Mouse (Mus musculus) retina, postnatal 7 days (tissue): Measurements from ENCODE around the gene Cacna1c.
"Not testable (repeated sequence)": the region's sequence is repeated elsewhere in the genome, so short reads cannot be mapped to it uniquely, and the experiment has no call there.

Experiments used
- DNase-seq: peaks from one replicate; pipeline ENCODE4 v3.0.0-alpha.2; 2012; ENCODE audit warnings: low read depth, low spot score

Cacna1c gene

DNA sequence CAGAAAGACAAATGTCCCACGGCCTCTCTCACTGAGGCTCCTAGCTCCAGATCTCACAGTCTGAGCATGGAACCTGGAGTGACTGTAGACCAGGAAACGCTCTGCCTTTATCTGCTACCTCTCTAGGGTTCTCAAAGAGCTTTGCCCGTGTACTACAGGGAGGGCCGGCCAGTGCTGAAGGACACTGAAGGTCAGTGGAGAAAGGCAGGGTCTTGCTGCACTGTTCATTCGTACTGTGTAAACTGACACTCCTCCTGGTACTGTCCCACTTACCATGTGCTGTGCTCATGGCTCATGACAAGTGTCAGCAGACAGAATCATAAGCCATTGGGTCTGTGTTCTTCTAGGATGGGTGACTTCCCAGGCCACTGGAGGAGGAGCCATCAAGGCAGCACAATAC lies 17.2 kb upstream of the Cacna1c start:
- DNase-seq, result no peak

DNA sequence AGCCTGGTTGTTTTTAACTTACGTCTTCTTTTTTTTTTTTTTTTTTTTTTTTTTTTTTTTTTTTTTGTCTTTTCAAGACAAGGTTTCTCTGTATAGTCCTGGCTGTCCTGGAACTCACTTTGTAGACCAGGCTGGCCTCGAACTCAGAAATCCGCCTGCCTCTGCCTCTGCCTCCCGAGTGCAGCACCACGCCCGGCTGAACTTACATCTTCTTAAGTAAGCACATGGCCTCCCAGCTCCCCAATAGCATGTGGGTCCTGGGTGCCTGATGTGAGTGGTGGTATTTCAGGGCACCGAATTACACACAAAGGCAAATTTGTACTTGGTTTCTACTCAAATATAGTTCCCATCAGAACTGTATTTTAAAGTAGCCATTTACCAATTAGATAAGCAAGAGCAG lies 9.8 kb upstream of the Cacna1c start:
- not testable (repeated sequence) for DNase-seq

DNA sequence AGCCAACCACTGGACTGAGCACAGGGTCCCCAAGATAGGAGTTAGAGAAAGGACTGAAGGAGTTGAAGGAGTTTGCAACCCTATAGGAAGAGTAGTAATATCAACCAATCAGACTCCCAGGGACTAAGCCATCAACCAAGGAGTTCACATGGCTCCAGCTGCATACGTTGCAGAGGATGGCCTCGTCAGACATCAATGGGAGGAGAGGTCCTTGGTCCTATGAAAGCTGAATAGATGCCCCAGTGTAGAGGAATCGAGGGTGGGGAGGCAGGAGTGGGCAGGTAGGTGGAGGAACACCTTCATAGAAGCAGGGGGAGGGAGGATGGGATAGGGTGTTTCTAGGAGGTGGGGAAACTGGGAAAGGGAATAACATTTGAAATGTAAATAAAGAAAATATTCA lies 8.7 kb upstream of the Cacna1c start:
- DNase-seq, result no peak

DNA sequence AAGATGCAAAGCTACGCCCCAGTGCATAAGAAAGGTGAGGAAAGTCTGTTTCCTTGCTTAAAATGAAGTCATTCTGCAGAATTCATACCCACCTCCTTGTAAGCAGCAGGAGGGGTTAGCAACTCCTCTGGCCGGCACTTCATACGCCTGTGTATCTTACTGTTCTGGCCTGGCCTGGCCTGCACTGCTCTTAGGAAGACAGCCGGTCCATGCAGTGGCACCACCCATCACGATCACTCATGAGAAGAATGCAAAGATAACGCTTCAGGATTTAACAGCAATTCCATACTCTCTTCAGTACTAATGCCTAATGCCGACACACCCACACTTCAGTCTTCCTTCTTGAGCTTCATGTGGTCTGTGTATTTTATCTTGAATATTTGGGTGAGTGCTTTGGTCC lies 8.1 kb upstream of the Cacna1c start:
- no peak for DNase-seq

DNA sequence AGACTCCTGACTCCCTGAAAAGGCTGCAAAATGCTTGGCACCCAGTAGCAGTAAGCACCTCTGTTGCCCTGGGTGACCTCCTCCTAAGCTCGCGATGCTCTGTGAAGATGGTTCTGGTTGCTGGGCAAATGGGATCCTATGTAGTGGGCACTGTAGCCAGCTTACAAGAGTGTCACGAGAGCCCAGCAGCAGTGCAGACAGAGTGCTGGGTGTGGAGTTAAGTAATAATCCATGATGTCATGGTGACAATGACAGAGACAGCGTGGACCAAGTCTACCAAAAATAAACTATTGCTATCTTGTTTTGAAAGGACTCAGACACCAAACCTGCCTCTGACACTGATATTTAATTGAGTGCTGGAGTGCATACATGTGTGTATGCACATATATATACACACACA lies 5.4 kb upstream of the Cacna1c start:
- no peak for DNase-seq

DNA sequence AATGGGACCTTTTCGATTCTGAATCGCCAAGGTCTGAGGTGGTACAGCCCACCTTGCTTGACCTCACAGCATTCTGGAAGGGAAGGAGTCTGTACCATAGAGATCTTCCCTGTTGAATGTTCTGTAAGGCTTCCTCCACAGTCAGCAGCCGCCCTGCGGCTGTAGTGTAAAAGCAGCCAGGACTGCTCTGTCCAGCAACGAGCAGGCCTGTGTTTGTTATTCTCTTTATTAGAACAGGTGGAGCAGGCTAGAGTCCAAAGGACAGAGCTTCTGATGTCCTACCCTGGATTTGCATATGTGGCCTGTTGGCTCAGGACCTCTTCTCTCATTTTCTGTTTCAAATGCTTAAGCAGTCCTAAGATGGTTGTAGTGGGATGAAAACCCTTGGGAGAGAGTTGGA lies 4.1 kb upstream of the Cacna1c start:
- no peak for DNase-seq

DNA sequence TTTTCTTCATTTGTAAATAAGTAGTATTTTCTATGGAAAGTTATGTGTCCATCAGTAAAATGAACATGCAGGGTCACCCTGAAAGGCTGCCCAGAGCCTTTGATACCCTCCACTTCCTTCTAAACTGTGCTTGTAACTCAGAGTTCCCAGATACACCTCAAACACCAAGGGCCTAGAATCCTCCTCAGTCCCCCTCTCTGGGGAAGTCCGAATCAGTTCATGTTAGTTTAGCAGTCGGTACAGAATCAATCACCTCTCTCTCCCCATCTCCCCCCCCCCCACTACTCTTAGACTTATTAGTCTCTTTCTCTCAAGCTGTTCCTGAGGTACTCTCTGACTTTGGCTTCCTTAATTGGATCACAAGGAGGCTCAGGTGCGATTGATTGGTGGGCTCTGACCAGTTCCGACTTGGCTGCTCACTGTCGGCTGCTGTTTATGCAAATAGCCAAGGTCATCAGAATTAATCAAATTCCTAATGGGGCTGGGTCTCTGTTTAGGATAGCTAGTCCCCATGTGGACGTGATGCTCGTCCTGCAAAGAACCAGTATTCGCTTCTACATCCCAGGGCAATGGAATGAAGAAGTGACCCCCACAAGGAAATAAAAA lies 3.2 kb upstream of the Cacna1c start:
- no peak for DNase-seq

DNA sequence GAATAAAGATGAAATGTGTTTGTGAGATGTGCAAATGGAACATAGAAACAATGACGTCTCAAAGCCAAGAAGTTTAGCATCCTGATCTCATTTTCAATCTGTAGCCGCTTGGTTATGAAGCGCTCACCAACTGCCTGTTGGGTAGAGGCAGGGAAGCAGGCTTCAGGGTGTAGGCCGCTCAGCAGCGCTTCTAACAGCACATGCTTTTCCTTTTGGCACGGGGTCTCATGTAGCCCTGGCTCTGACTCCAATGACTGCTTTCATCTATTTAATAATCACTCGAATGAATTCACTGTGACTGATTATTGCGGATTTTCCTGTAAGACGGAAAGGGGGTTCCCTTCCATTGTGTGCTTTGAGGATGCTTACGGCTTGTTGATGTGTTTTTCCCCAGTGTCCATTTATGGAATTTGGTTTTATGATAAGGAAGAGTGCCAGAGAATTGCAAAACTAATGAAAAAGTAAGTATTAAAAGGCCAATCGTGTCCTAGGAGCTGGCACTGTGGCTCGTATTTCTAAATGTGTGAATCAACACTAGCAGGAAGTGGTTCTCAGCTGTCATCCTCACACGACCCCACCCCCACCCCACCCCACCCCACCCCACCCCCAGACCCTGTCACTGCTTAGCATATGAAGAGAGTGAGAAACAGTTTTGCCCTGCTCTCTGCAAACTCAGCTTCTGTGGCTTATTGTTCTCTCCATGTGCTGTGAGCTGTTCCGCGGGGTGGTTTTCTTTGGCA lies 2.5 kb upstream of the Cacna1c start:
- DNase-seq, result no peak

DNA sequence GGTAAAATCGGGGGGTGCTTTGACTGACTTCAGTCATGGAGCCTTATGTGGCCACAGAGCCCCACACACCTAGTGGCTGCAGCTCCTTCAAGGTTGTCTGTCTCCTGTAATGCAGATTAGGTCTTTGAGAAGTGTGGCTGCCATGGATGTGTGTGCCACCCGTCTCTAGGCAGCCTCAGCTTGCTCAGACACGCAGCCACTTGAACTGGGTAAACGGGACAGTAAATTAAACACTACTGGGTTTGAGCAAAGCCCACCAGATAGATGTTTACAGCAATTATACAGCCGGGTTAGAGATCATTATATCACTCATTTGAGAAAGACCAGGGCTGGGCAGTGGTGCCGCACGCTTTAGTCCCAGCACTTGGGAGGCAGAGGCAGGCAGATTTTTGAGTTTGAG lies 1.6 kb downstream of the Cacna1c start:
- no peak for DNase-seq

DNA sequence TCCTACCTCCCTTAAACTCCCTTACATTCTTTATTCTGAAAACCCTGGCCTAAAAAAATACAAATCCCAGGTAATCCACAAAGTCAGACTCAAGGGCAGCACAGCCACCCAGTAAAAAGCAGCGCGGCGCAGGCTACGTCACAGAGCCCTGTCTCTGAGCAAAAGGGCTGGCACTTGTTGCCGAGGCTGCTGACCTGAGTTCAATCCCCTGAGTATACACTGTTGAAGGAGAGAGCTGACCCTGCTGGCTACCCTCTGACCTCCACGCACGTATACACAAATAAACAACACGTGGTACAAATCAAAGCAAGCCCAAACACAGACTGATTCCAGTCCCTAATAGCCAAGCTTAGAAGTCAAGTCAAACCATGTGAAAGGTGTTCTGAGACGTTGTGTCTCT lies 2.1 kb downstream of the Cacna1c start:
- no peak for DNase-seq

DNA sequence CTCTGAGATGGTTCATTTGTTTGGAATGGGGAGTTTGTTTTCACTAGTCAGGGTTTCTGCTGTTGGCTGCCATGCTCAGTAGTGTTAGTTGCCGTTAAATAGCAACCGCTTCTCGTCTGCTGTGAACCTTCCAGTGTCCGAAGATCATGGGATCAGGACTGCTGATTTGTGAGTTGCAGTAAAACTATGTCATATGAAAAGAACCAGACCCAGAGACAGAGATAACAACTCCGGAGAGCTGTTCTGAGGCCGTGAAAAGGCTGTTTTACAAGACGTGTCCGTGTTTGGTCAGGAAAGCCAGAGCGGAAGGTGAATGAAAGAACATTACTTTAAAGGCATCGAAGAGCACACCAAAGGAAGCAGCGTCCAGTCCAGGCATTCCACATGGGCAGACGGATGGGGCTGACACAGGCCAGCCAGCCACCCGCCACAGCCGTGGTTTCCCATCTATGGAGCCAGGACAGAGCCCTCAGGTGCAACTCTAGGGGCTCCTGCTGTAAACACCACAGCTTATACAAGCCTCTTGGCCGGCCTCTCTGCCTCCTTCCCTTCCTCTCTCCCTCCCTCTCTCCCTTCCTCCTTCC lies 2.6 kb downstream of the Cacna1c start:
- DNase-seq, result no peak

DNA sequence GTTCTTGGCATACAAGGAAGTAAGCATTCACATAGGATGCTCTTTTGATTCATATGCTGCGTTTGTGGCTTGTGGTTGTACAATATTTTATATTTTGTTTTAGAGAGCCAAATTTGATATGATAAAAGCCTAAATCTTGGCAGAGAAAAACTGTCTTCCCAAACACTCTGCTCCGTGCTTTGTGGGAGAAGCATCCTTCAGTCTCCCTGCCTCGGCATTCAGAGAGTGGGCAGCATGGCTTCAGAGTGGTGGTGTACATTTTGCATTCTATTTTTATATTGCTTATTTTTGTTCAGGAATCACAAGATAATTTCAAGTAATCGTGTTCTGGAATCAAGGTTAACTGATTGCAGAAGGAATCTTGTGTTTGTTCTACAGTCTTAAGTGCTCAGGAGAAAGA lies 4.7 kb downstream of the Cacna1c start:
- DNase-seq, result no peak

DNA sequence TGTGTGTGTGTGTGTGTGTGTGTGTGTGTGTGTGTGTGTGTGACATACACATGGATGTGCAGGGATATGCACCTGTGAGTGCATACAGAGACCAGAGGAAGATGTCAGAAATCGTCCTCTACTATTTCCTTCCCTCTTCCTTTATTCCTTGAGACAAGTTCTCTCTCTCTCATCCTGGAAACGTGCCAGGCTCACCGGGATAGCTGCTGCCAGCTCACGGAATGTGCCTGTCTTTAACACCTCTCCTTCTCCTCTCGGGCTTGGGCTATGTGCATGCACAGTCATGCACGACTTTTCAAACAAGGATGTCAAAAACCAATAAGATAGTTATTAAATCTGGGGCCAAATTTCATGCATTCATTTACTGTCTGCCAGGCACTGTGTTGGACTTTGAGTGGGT lies 8.6 kb downstream of the Cacna1c start:
- DNase-seq, result no peak

DNA sequence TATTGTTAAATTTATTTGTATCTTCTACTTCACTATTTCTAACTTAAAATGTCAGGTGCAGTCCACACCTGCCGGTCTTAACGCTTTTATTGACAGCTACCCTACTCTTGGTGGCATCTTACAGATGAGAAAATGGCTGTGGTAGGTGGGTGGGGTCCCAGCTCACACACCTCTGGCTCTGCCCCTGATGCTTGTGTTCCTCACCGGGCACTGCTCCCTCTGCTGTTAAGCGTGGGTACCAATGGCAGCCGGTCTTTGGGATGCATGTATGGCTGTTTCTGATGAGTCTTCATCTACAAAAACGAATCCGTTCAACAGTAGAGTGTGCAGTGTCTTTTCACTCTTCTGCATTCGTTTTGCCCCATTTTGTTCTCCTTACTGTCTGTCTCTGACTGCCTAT lies 9.6 kb downstream of the Cacna1c start:
- DNase-seq, result peak; percentile 14

DNA sequence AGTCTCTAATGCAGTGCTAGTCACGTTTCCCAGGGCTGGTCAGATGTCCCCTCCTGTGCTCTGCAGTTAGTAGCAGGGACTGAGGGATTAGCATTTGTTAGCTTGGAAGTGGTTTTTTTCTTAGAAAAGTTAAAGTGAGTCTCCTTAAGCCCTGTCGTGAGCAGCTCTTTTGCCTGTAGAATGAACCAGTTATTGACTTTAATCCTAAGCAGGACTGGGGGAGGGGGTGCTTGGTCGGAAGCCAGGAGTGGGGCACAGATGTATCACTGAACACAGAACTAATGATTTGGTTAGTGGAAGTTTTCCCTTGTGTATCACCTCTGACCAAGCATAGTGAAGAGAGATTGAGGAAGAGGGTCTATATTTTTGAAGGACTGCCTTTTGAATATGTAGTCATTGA lies 12.4 kb downstream of the Cacna1c start:
- DNase-seq, result no peak

DNA sequence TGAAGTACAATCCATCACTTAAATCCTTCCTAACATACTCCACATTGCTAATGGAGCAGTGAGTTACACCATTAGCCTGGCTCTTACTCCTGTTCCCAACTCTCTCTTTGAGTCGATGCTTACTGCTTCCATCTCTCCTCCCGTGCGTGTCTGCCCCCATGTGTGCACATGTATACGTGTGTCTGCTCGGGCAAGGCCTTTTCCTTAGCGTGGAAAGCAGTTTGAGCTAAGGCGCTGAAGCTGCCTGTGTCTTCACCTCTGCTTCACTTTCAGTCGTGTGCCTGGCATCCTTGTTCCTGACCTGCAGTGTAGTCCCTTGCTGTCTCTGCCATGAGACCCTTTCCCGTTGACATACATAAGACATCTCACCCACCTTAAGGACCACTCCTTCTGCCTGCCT lies 14.0 kb downstream of the Cacna1c start:
- no peak for DNase-seq

DNA sequence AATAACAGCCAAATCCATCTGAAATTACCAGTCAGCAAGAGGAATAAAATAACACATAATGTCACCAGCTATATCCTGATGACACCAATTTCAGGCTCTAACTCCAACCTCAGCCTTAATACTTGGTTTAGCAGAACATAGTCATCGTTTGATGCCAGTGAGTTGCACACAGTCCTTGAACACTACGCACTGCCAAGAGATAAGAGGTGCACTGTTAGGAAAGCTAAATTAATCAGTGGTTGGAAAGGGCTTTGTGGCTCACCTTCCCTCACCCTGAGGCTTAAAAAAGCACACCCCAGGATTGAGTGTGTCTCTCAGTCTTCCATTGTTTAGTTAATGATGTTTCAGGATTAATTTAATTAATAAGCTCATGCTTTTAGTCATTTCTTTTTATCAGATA lies 16.0 kb downstream of the Cacna1c start:
- no peak for DNase-seq

DNA sequence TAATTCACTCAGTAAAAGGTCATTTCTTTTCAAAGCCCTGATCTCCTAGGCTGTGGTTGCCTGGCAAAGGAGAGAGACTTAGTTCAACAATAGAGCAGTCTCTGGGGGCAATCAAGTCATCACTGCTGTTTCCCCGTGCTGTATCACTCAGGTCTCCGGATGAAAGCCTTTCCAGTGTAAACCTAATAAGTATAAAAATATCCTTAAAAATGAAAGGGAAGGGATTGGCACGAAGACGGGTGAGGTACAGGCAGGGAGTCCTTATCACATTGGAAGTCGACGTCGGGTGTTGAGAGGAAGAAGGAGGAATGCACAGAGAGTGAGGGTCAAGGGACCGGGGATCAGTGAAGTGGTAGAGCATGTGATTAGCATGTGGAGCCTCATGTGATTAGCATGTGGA lies 19.1 kb downstream of the Cacna1c start:
- no peak for DNase-seq

DNA sequence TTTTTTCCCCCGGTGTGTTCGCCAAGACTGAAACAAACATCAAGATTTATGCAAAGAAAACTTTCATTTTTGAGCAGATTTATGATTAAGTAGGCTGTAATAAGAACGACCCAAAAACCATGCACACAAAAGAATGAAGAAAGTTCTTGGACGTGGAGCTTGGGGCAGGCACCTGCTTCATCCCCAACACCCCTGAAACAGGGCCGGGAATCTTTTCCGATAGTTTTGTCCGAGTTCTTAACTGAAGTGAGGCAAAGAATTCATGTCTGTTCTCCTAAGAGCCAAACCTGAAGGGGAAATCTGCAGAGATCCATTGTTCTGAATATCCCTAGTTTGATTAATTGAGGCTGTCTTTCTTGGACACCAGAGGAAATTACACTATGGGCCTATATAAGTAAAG lies 20.1 kb downstream of the Cacna1c start:
- DNase-seq, result no peak

DNA sequence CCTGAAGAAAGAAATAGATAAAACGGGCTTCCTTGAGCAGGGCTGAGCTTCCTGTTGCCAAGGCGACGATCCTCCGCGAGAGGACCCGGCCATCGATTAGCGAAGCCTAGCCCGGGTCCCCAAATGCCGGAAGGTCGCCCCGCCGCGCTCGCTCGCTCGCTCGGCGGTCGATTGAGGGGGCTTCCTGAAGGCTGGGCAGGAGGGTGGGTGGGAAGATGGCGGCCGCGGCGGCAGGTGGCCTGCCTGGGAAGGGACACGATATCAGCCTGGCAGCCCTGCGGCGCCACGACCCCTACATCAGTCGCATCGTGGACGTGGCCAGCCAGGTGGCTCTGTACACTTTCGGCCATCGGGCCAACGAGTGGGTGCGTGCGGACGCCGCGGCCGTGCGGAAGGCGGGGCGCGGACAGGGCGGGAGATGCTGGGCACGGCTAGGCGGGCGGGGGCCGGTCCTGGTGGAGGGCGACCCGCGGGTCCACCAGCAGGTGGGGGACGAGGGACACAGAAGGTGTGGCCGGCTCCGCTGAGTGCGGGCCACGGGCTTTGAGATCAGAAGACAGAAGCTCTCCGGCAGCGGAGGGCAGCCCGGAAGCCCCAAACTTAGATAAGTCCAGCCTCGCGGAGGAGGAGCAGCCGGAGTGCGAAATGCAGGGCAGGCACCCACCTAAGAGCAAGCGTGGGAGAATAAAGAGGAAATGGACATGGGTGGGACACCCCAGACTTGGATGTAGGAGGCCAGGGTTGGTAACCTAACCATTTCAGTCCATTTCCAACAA lies 21.0 kb downstream of the Cacna1c start, which contains the start of gene Dcp1b:
TSS of gene Dcp1b (plus strand) at position 176 of the 776 bp plus-strand sequence.
- DNase-seq, result peak; percentile 85

DNA sequence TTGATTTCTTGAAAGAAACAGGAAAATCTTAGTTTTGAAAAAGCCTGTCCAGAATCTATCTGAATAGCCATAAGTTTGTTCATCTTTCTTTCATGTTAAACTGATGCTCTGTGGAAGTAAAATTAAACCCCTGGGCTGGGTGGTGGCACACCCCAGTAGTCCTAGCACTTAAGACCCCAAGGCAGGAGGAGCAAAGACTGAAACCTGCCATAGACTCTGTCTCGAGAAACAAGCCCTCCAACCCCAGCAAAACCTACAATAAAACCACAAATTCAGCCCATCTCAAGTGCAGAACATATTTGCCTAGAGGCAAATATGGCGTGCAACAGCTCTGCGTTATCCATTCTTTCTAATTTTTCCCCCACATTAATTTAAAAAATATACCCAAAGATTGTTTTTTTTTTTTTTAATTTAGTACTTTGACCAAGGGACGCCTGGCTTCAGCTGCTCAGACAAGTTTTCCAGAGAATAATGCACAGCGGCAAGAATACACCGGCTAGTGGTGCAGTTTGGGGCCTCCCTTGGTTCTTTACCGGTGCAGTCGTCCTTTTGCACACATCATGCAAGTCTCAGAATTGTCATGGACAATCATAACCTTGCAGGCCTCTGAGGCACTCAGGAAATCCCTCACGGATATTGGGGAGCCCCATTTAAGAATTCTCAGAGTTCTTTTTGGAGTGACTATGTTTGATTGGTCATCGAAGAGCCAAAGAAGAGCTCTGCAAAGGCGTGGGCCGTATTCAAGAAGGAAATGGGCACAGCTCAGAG lies 21.7 kb downstream of the Cacna1c start:
- DNase-seq, result no peak

DNA sequence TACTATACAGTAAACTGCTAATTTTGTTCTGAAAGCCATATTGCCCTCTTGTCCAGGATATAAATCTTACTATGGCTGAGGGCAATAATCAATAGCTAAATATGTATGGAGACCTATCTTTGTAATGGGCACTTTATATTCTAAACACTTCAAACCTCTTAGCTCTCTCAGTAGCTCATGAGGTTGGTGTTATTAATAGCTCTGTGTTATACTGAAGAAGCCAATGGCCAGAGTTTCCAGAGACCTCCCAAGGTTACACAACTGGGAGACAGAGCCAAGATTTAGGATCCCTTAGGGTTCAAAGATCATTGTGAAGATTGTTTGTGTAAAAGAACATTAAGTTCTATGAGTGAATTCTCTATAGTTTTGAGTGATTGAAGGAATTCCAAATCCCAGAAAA lies 30.5 kb downstream of the Cacna1c start:
- DNase-seq, result no peak
